Mouse (Mus musculus) layer of hippocampus, adult 9-10 months (tissue): ENCODE measurements around the gene Adam15.

Experiments
- DNase-seq: peaks from one replicate; pipeline ENCODE4 v3.0.0; 2022; ENCODE audit warnings: low spot score

Adam15 gene

DNA sequence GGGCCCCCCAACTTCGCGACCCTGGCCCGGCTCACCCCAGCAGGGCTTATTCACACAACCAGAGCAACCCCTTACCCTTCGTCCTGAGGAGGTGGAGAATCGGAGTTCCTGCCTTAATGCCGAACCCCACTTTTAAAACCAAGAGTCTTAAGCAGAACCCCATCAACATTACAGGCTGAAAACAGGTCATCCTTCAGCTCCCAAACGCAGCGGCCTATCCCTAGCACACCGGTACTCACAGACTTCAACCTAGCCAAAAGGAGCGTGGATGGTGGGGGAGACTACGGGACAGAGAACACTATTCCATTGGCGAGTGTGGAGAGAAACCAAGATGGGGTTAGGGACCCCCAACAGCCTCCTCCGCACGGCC is 27.7 kb downstream of the Adam15 start:
- no peak for DNase-seq

DNA sequence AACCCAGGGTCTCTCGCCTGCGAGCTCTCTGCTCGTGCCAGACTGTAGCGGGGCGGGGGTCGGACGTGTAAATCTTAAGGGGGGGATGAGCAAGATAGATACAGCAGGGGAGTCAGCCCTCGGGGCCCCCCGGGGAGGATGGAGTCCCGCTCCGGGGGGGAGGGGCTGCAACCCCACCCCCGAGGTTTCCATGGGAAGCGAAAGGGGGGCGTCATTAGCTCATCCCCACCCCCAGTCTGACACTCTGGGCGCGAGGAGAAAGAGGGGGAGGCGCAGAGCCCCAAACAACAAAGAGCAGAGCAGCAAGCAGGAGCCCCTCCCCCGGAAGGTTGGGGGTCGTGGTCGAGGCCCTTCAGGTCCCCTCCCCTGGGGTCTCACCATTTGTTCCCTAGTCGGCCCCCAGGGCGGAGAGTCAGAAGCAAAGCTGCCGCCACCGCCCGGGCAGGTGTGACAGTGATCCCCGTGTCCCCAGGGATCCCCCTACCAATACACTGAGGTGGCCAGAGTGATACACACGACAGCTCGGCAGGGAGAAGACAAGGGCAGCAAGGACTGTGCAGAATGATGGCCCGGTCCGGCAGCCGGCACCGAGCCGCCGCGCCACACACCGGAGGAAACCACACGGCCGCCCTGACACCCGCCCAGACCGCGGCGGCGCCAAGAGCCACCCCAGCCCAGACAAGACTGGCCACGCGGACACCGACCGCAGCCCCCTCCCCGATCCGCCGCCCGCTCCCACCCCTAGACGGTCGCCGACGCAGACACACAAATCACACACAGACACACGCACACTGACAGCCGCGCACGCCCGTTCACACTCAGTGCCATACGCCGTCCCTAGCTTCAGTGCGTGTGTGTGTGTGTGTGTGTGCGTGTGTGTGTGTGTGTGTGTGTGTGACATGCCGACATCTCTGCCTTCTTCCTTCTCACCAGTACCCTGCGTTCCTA is 28.3 kb downstream of the Adam15 start:
- DNase-seq, result no peak

DNA sequence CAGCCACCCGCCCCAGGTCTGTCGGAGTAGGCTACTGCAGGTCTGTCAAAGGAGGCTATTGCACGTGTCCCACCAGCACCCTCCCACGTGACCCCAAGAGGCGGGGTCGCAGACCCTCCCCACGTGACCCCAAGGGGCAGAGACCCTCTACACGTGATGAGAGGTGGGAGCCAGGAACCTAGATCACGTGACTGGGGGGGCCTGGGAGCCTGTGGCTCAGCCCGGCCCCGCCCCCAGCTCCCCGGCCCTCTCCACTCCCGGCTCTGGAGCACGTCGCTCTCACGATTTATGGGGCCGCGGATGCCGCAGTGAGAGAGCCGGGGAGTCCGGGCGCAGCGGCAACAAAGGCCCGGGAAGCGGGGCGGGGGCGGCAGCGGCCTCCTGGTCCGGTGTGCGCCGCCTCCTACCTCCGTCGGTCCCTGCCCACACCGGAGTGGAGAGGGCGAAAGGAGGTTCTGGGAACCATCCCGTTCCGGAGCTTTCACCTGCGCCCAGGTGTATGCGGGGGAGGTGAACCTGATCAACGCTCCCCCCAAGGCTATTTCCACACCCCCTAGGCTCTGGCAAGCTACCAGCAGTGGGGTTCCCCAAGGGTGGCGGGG is 29.1 kb downstream of the Adam15 start:
- no peak for DNase-seq

DNA sequence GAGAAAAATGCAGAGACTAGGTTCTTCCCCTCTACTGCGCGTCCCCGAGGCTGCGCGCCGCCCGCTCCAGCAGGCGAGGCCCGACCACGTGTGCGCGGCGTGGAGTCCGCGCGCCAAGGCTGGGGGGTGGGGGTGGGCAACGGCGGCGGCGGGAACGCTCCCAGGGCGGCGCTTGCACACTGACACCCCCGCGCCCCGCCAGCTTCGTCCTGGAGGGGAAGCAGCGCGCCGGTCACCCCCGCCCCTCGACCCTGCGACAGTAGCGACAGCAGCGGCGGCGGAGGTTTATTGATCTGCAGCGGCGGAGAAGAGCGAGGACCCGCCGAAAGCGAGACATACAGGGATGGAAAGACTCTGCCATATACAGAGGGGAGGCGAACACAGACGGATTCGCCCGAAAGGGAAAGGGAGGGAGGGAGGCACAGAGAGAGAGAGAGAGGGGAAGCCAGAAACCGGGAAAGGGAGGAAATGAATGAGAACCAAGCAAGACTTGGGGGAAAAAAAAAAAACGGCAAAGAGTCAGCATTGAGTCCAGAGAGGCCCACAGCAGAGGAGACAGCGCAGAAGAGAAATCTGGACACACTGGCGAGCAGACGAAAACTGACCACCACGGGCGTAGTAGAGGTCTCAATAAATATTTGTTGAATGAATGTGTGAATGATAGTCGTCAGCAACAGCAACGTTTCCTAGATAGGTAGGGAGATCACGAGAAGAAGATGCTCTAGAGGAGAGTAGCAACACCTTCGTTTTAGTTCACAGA is 30.0 kb downstream of the Adam15 start:
- DNase-seq, result no peak

GRCm38 (mm10) chr3:89318971-89319590 is 30.7 kb downstream of the Adam15 start:
- DNase-seq, result no peak

GRCm38 (mm10) chr3:89318316-89318715 is 31.5 kb downstream of the Adam15 start:
- no peak for DNase-seq

DNA sequence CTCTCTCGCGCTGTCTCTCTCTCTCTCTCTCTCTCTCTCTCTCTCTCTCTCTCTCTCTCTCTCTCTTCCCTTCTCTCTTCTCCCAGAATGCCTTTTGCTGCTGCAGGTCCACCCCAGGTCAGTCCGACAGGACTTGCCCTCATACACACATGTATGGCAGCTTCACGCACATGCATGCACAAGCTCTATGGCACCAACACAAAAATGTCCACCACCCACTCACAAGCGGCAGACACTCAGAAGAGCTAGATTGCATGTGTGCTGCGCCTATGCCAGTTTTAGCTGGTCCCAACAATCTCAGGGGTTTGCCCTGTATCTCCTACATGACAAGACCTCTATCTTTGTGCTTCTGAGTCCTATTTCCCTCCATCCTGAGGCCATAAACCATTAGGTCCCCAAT is 32.5 kb downstream of the Adam15 start:
- DNase-seq, result no peak

DNA sequence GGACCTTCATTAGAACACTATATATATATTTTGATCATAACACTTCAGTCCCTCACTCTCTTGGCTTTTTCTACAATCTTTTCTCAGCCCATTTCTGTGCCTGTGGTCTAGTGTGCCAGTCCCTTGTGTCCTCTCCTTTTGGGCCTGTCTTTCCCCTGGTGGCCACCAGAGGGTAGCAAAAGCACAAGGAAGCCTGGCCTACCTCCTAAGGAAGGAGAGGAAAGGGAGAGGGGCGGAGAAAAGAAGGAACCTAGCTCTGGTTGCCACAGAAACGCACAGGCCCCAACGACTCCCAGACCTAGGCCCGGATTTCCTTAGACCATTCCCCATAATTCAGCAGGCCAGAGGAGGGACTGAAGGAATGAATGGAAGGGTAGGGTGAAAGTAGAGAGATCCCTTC is 33.0 kb downstream of the Adam15 start:
- peak; percentile 81 for DNase-seq

GRCm38 (mm10) chr3:89315930-89316831 is 33.6 kb downstream of the Adam15 start:
- DNase-seq, result no peak

GRCm38 (mm10) chr3:89315195-89315929 is 34.4 kb downstream of the Adam15 start:
- DNase-seq, result no peak

DNA sequence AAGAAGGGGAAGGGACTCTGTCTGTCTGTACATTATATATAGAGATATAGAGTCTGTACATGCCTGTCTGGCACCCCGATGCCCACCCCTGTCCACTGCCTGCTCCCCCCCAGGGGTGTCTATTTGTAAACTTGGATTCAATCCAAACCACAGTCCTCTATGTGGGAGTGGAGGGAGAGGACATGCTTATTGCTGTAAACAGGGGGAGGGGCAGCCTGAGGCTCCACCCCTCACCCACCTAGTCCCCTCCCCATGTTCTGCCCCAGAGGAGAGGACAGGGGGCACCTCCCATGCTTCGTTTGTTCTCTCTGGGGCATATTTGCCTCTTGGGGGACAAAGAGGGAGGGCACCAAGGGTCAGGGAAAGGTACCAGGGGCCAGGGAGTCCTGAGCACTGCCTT is 35.0 kb downstream of the Adam15 start:
- no peak for DNase-seq

- DNase-seq, result no peak
Observed at GRCm38 (mm10) chr3:89314340-89314739, 35.5 kb downstream of the Adam15 start.

DNA sequence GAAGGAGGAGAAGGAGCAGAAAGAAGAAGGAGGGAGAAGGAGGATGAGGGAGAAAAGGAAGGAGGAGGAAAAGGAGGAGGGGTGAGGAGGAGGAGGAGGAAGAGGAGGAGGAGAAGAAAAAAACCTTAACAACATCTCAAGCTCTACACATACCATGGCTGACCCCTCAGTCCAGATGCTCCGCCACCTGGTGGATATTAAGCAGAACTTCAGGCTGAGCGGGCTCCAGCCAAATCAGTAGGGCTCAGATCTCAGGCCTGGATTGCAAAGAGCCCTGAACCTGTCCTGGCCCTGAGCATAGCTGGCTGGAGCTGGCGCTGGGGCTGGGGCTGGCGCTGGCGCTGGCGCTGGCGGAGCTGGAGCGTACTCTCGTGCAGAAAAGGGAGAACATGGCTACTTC is 41.7 kb downstream of the Adam15 start:
- DNase-seq, result no peak

GRCm38 (mm10) chr3:89305551-89306325 is 44.1 kb downstream of the Adam15 start:
- no peak for DNase-seq

DNA sequence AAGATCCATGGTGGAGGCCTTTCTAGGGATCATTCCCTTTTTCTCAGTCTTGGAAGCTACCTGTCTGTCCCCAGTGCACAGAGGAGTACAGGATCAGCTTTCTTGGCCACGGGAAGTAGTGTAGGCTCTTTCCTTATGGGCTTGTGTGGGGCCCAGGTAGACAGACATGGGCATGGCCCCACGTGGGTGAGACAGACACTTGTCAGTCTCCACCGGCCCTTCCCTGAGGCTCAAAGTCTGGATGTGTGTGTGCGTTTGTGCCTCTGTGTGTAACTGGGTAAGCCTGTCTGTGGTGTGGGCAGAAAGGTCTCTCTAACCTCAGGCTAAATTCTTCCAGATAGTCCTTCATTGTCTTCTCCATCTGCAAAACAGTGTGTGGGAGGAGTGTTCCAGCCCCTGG is 44.7 kb downstream of the Adam15 start:
- DNase-seq, result no peak

- DNase-seq, result no peak
Observed at GRCm38 (mm10) chr3:89304440-89304839, 45.4 kb downstream of the Adam15 start.

DNA sequence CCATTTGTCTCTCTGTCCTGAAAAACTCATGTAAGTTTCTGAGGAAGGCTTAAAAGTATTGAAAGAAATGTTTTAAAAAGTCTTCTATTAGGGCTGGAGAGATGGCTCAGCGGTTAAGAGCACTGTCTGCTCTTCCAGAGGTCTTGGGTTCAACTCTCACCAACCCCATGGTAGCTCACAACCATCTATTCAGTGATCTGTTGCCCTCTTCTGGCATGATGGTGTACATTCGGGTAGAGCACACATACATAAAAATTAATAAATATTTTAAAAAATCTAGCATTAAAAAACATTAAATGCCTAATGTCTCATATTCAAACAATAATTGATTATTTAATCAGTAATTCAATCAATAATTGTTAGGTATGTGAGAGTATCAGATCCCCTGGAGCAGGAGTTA is 49.3 kb downstream of the Adam15 start:
- DNase-seq, result no peak

GRCm38 (mm10) chr3:89300071-89300470 is 49.7 kb downstream of the Adam15 start:
- DNase-seq, result no peak

- DNase-seq, result no peak
Observed at GRCm38 (mm10) chr3:89299499-89299898, 50.3 kb downstream of the Adam15 start.

GRCm38 (mm10) chr3:89298908-89299307 is 50.9 kb downstream of the Adam15 start:
- no peak for DNase-seq
